Mouse (Mus musculus) ES-Bruce4 (cell line): Measurements from ENCODE around the gene Fam155a. TPM values are rescaled to one million over a fixed set of nuclear protein-coding genes. Genes with fewer than 3 reads are reported as not detected.

Source experiments
- H3K27ac ChIP-seq: 2 replicates; pipeline ENCODE4 v1.5.1; 2012; ENCODE audit warnings: low read length, inconsistent platforms; ENCODE audit not compliant: insufficient read depth
- H3K27me3 ChIP-seq: 2 replicates; pipeline ENCODE4 v1.6.1; 2012; ENCODE audit warnings: mild to moderate bottlenecking, low read length, inconsistent platforms; ENCODE audit not compliant: control insufficient read depth, poor library complexity, insufficient read depth, severe bottlenecking
- H3K36me3 ChIP-seq: 2 replicates; pipeline ENCODE4 v1.6.1; 2012; ENCODE audit warnings: inconsistent platforms, mild to moderate bottlenecking, low read length, moderate library complexity; ENCODE audit not compliant: control insufficient read depth, poor library complexity, insufficient read depth, severe bottlenecking
- H3K4me1 ChIP-seq: one replicate; pipeline ENCODE4 v1.8.1; 2011; ENCODE audit warnings: low read length; ENCODE audit not compliant: control insufficient read depth, insufficient read depth
- H3K4me3 ChIP-seq: 2 replicates; pipeline ENCODE4 v1.5.1; 2011; ENCODE audit warnings: low read depth, mild to moderate bottlenecking, low read length
- H3K9ac ChIP-seq: 2 replicates; pipeline ENCODE4 v1.6.1; 2012; ENCODE audit warnings: low read depth, mild to moderate bottlenecking, inconsistent platforms; ENCODE audit not compliant: poor library complexity, severe bottlenecking
- H3K9me3 ChIP-seq: replicated peaks from 2 replicates; pipeline ENCODE4 v1.6.1; 2012; ENCODE audit warnings: mild to moderate bottlenecking, low read length, inconsistent platforms; ENCODE audit not compliant: control insufficient read depth, poor library complexity, insufficient read depth, severe bottlenecking
- CTCF ChIP-seq: IDR thresholded peaks from one replicate; pipeline ENCODE4 v1.8.1; 2011; ENCODE audit warnings: low read depth, low read length
- EP300 ChIP-seq: IDR thresholded peaks from 2 replicates; pipeline ENCODE4 v1.6.1; 2011; ENCODE audit warnings: low read depth, low read length; ENCODE audit not compliant: insufficient read depth
- POLR2A ChIP-seq: IDR thresholded peaks from one replicate; pipeline ENCODE4 v1.8.1; 2011; ENCODE audit warnings: low read length; ENCODE audit not compliant: insufficient read depth
- polyA plus RNA-seq: library from polyadenylated mRNA; stranded (reverse); fragments of >200 nt; gene quantifications from 2 replicates; pipeline ENCODE4 v1.2.4, GENCODE M21; 2011; ENCODE audit warnings: low read depth; ENCODE audit not compliant: missing spikeins, insufficient read depth, insufficient read length

The Fam155a gene
- polyA plus RNA-seq, 1 experiment = not detected

DNA sequence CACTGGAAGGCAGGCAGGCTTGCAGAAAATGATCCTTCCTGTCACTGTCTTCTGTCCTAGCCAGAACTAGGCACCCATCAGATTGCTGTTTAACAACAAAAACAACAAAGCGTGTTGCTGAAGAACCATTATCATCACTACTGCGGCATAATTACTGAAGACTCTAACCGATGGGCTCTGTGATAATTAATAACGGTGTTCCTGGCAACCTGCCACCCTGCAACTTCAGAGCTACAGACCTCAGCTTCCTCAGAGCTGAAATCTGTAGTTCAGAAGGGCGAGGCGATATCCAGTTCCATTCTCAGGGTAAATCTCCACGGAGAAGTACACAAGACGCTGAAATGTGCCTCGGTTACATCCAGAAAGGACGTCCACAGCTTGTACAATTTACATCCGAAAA, 531.2 kb downstream of the Fam155a start:
- H3K27ac ChIP-seq = no peak overlapping the region
- H3K9me3 ChIP-seq = no peaks in the 10 kb centered on the region
- TF ChIP-seq EP300 = no peak
- no peak for TF ChIP-seq POLR2A
- no peak for TF ChIP-seq CTCF
- H3K4me1 ChIP-seq = no peaks in the 10 kb centered on the region
- H3K27me3 ChIP-seq = no peaks in the 10 kb centered on the region
- no peak overlapping the region for H3K4me3 ChIP-seq
- no peaks in the 10 kb centered on the region for H3K36me3 ChIP-seq
- no peak overlapping the region for H3K9ac ChIP-seq

DNA sequence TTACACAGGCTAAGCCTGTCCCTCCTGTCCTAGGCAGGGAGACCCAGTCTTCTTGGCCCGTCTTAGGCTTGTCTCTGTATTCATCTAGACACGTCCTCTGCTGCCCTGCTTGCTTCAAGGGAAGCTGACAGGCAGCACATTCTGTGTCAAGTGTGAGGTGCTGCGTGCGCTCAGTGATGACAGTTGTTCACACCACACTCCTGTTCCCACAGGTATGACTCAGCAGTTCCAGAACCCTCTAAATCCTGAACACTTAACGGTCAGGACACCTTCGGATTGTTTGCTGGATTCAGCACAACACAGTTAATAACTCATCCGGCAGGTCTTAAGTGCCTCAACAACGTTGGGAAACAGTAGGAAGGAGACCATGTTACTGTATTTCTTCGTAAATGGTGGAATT, 532.0 kb downstream of the Fam155a start:
- H3K4me3 ChIP-seq = no peak overlapping the region
- H3K36me3 ChIP-seq = no peaks in the 10 kb centered on the region
- H3K9me3 ChIP-seq = no peaks in the 10 kb centered on the region
- H3K27ac ChIP-seq = no peak overlapping the region
- H3K27me3 ChIP-seq = no peaks in the 10 kb centered on the region
- no peaks in the 10 kb centered on the region for H3K4me1 ChIP-seq
- no peak for TF ChIP-seq EP300
- TF ChIP-seq CTCF = no peak
- no peak for TF ChIP-seq POLR2A
- no peak overlapping the region for H3K9ac ChIP-seq

DNA sequence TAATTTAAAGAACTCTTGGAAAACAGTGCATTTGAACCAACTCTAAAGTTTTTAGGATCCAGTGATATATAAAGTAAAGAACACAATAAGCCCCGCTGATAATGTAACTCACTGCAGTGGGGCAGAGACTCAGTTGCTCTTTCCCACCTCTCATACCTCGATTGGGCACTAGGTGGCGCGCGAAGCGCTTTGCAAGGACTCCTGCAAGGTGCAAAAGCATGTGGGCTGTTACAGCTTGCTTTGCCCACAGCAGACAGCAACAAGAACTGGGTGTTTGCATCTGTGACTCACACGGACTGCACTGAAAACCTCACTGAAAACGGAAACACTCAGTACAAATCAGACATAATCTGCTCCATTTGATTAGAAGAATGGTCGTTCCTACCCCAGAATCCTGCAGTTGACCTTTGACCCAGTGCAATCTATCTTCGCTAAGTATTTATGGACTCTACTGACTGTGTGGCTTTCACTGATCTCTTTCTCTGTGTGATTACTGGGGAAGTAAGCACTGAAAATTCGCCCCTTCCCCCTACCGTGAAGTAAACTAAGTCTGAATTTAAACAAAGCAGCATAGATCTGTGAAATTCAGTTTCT, 537.5 kb downstream of the Fam155a start:
- Histone ChIP-seq H3K27ac (no peak overlapping the region), H3K4me1 (no peaks in the 10 kb centered on the region), H3K9ac (no peak overlapping the region), H3K36me3 (no peaks in the 10 kb centered on the region), H3K9me3 (no peaks in the 10 kb centered on the region), H3K4me3 (no peak overlapping the region), H3K27me3 (no peaks in the 10 kb centered on the region)
- TF ChIP-seq POLR2A = no peak
- peak; percentile 95 for TF ChIP-seq CTCF
- TF ChIP-seq EP300 = no peak

DNA sequence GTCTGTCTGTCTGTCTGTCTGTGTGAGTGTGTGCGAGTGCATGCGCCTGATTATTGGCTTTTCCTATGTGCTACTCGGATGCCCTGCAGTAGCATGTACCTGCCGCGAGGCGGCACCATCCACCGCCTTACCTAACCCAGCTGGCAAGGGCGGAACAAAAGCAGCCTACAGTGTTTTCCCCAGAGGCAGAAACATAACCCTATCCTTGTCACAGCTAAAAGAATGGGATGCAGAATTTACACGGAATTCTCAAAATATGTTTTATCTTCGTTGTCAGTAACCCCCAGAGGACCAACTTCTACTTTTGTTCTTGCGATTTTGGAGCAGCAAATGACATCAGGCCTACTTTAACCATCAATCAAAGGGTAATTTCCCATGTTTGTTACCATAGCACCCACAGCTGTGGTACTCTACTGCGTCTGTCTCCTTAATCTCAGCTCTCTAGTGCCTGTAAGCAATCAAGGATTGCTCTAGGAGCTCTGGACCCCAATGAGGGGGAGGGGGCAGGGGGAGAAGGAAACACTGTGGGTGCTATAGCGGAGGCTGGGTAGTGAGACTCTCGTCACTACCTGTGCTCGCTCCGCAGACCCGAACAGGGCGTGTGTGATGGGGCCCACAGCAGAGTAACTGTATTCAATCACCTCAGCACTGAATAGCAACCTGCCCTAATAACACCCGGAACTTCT, 543.0 kb downstream of the Fam155a start:
- Histone ChIP-seq H3K36me3 (no peaks in the 10 kb centered on the region), H3K9ac (no peak overlapping the region), H3K27me3 (no peaks in the 10 kb centered on the region), H3K4me1 (no peaks in the 10 kb centered on the region), H3K9me3 (no peaks in the 10 kb centered on the region), H3K27ac (no peak overlapping the region), H3K4me3 (no peak overlapping the region)
- TF ChIP-seq POLR2A (no peak), EP300 (no peak), CTCF (peak; percentile 94)

DNA sequence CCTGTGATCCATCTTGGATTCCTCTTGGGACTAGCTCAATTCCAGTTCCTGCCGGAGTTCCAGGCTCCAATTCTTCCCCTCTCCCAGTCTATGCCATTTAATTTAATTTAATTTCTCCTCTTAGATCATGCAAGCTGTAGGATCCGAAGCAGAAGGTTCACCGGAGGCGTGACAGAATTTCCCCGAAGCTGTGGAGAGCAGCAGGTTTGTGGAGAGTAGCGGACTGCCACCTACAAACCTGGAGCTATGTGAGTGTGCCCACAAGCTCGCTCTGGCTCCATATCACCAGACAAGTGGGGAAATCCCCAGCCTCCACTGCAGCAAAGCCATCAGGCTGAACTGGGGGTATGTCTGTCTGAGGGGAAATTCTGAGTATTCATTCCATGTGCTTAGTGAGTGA, 544.2 kb downstream of the Fam155a start:
- no peak overlapping the region for H3K4me3 ChIP-seq
- H3K9me3 ChIP-seq = no peaks in the 10 kb centered on the region
- no peaks in the 10 kb centered on the region for H3K36me3 ChIP-seq
- H3K4me1 ChIP-seq = no peaks in the 10 kb centered on the region
- no peak overlapping the region for H3K9ac ChIP-seq
- TF ChIP-seq CTCF = no peak
- no peaks in the 10 kb centered on the region for H3K27me3 ChIP-seq
- no peak overlapping the region for H3K27ac ChIP-seq

DNA sequence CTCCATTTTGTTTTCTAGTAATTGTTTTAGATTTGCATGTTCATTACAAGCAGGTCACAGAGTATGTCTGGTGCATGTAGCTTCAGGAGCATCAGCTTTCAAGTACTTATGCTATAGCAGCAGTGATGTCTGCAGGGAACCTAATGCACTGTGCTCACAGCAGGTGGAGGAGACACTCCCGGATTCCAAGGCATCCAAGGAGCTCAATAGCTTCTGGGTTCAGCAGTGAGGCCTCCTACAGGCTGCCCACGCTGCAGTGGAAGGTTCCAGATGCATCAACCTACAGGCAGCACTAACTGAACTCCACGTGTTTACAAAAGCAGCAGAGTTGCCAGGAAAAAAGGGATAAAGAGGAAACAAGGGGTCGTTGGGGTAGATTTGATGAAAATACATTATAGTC, 559.2 kb downstream of the Fam155a start:
- TF ChIP-seq EP300 = no peak
- TF ChIP-seq CTCF = no peak
- no peak for TF ChIP-seq POLR2A
- Histone ChIP-seq H3K36me3 (no peaks in the 10 kb centered on the region), H3K9me3 (no peaks in the 10 kb centered on the region), H3K4me1 (peaks cover 2% of the 10 kb centered on the region), H3K27me3 (no peaks in the 10 kb centered on the region), H3K27ac (no peak overlapping the region), H3K9ac (no peak overlapping the region), H3K4me3 (no peak overlapping the region)
